Mouse (Mus musculus) kidney, adult 2 months (tissue): Measurements from ENCODE around the gene Dcaf4.

Experiments
- CTCF ChIP-seq: fragments of 200-500 bp; conservative IDR thresholded peaks from 2 replicates; pipeline ENCODE4 v1.5.1; 2011; ENCODE audit warnings: low read depth, mild to moderate bottlenecking, control low read depth, low read length, moderate library complexity, mixed read lengths; ENCODE audit not compliant: insufficient read depth, insufficient read length
- POLR2A ChIP-seq: fragments of 200-500 bp; IDR thresholded peaks from one replicate; pipeline ENCODE4 v1.6.1; 2011; ENCODE audit warnings: low read depth, low read length, control low read depth

DNA sequence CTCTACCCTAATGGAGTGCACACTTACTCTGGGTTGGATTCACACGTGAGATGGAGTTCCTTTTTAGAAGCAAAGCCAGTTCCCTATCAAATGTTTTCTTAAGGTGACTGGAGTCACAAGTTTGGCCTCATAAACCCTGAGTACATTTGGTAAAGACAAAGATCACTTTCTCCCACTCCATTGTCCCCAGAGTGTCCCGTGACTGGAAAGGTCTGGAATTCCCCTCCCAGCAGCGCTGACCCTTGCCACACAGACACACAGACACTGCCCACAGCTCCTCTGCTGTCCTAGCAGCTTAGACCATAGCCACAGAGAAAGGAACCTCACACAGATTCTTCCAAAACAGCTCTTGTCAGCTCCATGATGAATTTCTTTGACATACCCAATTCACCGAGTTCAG lies 61.8 kb downstream of the Dcaf4 start:
- TF ChIP-seq CTCF: no peak
- TF ChIP-seq POLR2A: no peak
